Mouse (Mus musculus) layer of hippocampus, adult 8-10 months (tissue): Measurements from ENCODE around the gene Stx19. TPM values are rescaled to one million over a fixed set of nuclear protein-coding genes. Genes with fewer than 3 reads are reported as not detected.

ENCODE experiments used
- DNase-seq, 2 experiments: peaks; one replicate each; pipeline ENCODE4 v3.0.0; 2022; ENCODE audit warnings: low spot score in 2 of 2
- total RNA-seq, 4 experiments: library from RNA; stranded (reverse); gene quantifications; 2 replicates each; pipeline ENCODE4 v1.2.4; 2022

Gene Stx19
- not detected for total RNA-seq

DNA sequence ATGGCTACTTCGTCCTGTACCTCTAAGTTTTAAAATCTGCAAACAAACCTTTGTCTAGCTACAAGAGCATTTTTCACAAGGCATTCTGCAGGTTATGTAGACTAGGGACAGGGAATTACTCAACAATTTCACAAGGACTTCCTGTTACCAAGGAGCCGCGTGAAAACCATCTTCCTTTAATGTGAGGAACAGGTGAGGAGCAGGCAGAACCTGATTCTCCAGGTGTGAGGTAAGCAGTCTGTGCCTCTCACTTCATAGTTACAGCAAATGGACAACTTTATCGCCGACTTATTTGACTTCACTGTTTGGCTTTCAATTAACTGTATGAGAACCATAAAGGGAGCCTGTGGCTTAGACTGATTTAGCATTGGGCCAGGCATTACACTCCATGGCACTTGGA is at the start of gene Stx19:
Gene Stx19, plus strand, starts transcription at position 186 of the 400 bp plus-strand sequence.
- no peak for DNase-seq

GRCm38 (mm10) chr16:62773462-62773861 is 41.0 kb upstream of the Stx19 start:
- DNase-seq = no peak

GRCm38 (mm10) chr16:62776034-62776433 is 38.4 kb upstream of the Stx19 start:
- DNase-seq = no peak

DNA sequence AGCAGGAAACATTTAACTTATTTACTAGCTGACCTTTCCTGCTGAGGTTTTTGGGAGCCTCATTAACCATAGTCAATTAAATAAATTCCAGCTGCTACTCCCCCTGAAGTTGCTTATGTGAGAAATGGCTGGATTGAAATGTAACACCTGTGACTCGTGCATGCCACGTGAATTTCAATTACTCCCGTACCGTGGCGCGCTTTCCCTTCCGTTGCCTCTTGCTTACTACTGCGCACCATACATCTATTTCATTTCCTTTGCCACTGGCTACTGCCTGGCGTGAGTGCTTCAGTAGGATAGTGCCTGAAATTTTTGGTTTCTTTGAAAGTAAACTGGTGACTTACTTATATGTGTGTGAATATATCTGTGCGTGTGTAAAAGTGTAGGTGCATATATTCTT is 36.2 kb upstream of the Stx19 start:
- DNase-seq = no peak

GRCm38 (mm10) chr16:62782229-62782628 is 32.2 kb upstream of the Stx19 start:
- no peak for DNase-seq

DNA sequence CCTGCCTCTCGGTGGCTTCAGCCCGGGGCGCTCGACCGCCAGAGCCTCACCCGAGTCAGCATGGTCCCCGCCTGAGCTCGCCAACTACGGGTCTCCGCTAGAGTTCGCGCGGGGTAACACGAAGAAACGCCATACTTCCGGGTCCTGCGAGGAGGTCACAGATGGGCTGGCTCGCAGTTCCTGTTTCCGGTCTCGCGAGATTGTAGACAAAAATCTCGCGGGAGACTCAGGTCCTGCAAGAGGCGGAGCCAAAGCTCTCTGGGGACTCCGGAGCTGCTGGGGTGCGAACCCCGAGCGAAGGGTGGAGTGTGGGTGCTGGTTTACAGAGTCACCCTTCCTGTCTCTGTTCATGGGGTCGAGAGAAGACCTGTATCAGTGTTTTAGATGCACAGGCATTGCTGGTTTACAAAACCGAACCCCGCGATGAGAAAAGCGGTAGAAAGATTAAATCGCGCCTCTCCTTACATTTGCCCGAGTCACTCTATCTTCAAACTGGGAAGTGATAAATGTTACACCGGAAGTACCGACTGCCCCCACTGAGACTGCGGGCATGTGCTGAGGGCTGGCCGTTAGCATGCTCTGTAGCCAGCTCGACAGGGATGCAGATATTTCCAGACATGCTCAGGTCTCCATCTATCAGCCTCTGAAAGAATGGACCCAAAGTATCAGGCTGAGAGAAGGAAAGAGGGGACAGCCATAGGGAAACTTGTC is 27.7 kb upstream of the Stx19 start, which contains the start of gene Nsun3:
Gene Nsun3, minus strand, starts transcription at position 198 of the 711 bp plus-strand sequence.
- peak; percentile 91 to 93 for DNase-seq

GRCm38 (mm10) chr16:62796608-62797007 is 17.9 kb upstream of the Stx19 start:
- DNase-seq = no peak

DNA sequence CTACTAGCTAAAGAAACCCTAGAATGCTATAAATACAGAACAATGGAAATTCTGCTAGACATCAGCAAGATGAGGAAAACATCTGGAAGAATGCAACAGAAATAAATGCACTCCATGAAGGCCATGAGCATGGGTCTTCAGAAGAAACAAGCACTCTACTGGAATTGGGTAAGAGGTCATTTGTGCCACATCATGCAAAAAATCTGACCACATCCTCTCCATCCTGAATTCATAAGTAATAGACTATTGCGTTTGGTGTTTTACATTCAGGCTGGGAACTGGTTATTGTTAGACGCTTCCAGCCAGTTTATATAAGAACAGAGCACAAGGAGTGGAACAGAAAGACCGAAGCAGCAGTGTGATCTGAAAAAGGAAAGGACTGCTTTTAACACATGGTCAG is 15.7 kb upstream of the Stx19 start:
- DNase-seq = no peak

DNA sequence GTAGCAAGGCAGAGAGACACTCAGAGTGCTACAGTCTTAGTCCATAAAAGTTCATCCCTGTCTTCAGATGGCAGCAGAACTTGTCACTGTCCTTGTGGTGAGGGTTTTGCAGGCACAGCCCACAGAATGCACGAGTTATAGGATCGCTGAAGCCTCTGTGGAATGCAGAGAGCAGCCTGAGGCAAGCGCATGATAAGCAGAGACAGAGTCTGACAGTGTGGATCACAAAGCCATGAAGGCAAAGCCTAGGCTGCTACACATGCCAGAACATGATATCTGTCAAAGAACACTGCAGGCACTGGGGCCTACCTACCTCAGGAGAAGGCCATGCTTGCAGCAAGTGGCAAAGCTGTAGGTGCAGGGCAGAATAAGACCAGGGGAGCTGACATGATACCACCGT is 15.1 kb upstream of the Stx19 start:
- DNase-seq = no peak

DNA sequence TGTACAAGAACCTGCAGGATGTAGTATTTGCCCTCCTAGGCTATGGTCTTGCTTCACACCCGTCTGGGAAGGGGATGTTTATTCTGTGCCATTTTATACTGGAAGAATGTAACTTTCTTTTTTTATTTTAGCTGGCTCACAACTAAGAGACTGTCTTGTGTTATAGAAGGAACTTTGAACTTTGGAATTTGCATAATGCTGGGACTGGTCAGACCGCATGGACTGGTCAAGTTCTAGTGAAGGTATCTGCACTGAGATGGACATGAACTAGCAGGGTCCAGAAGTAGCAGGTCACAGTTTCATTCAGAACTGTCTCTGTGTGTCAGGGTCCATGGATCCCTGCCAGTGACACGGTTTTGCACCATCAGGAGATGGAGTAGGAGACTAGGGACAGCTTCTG is 14.6 kb upstream of the Stx19 start:
- DNase-seq = no peak

DNA sequence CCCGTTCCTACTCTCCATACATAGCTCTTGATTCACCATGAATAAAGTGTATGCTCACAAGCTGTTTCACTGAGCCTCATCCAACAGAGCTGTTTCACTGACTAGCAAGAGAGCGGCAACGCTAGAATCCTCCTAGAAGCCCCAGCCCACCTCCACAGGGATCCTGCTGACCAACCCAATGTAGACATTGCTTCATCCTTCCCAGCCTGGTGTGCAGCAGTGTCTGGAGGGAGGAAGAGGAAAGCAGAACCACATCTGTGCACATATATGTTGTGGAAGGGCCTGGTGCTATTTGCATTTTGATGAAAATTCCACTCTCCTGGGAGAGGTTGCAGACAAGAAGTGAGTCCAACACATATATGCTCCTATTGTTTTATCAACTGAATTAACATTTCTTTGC is 9.9 kb upstream of the Stx19 start:
- no peak for DNase-seq

DNA sequence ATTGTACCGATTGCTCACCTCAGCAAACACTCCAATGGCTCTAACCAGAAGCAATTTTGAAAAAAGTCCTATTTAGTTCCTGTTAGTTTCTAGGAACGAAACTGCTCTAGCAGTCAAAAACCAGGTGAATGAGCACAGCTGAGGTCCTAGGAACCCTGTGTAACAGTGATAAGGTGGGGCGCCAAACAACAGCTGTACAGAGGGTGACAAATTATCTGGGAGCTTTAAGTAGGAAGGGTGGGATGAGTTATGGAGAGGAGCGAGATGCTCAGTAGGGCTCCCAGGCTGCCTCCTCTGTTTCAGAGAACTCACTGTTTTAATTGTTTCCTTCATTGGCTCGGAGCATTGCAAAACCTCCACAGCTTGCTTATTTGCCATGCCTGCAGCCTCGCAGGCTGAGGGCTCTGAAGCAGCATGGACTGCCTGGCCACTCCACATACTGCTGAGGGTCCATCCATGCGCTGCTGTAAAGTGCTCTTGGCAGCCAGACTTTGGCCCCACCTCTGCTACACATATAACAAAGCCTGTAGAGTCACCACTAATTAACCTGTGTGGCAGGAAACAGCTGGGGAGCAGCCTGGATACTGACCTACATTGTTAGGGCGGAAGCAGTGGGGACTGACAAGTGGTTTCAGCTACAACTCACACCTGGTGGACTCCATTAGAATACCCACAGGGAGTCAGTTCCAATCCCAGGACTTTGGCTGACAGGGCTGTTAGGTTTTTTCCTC is 7.1 kb upstream of the Stx19 start:
- no peak for DNase-seq

GRCm38 (mm10) chr16:62810855-62811254 is 3.6 kb upstream of the Stx19 start:
- no peak for DNase-seq

- no peak for DNase-seq
Measured at GRCm38 (mm10) chr16:62813790-62814189, 686 bp upstream of the Stx19 start.

DNA sequence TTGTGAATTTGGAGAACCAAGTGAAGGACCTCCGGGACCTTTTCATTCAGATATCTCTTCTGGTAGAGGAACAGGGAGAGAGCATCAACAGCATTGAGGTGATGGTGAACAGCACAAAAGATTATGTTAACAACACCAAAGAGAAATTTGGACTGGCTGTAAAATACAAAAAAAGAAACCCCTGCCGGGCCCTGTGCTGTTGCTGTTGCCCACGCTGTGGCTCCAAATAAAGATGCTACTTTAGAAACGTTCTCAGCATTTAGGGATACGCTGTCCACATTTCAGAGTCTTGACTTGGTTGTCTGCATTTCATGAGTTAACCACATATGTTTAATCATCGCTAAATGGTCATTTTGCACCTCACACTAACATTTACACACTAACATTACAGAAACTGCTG is 8.0 kb downstream of the Stx19 start:
- DNase-seq = no peak

GRCm38 (mm10) chr16:62826156-62827001 is 11.9 kb downstream of the Stx19 start:
- no peak for DNase-seq

- no peak for DNase-seq
Measured at GRCm38 (mm10) chr16:62832027-62832426, 17.6 kb downstream of the Stx19 start.

- no peak for DNase-seq
Measured at GRCm38 (mm10) chr16:62832481-62832880, 18.0 kb downstream of the Stx19 start.

DNA sequence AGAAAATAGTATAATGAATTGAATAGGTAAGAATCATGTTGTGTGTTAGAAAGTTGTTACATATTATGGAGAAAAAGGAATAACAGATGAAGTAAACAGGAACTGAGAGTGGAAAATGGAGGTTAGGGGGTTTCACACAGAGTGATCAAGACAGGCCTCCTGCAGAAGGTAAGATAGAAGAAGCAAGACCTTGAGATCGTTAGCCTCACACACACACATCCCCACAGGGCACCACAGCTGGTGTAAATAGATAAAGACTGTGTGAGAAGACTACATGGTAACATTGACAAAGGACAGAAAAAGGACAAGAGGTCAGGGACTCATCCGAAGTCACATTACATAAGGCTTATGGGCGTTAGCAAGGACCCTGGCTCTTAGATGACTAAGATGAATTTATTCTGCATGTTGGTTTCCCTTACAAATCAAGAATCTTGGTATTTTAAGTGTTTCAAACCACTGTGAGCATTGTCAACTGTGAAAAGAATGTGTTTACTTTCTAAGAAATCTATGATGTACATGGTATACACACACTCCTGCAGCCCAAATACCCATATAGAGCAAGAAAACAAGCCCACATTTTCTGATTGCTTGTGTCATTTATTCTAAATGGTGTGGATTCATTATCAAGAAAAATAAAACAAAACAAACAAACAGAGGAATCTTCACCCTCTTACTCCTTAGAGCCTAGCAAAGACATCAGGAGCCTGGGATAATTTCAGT is 19.7 kb downstream of the Stx19 start:
- no peak for DNase-seq

DNA sequence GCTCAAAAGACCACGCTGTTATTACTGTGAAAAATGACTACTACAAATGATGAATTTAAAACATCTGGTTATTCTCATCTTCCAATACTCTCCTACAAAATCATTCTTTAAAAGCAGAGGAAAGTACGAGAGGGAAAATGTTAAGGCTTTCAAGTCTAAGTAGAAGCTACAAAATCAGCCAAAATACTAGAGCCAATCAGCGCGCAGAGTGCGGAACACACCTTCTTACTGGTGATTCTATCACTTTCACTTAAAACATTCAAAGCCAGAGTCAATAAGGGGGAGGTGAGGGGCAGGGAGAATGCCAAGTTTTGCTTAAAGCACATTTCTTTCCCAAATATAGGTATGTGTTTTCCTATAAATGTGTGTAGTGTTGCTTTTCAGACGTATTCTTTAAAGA is 30.9 kb downstream of the Stx19 start:
- no peak for DNase-seq
